Mouse (Mus musculus) small intestine, adult 2 months (tissue): ENCODE measurements around the gene Clstn1. TPM values are rescaled to one million over a fixed set of nuclear protein-coding genes. Genes with fewer than 3 reads are reported as not detected.

Source experiments
- H3K27ac ChIP-seq: fragments of 200-500 bp; 2 replicates; pipeline ENCODE4 v1.5.1; 2012; ENCODE audit warnings: low read depth, low read length, control low read depth, inconsistent platforms; ENCODE audit not compliant: insufficient read depth
- H3K27me3 ChIP-seq: fragments of 200-500 bp; 2 replicates; pipeline ENCODE4 v1.6.1; 2012; ENCODE audit warnings: mild to moderate bottlenecking, moderate library complexity, low read length, inconsistent platforms; ENCODE audit not compliant: control insufficient read depth, insufficient read depth
- H3K36me3 ChIP-seq: fragments of 200-500 bp; 2 replicates; pipeline ENCODE4 v1.6.1; 2012; ENCODE audit warnings: mild to moderate bottlenecking, low read length, control low read depth, inconsistent platforms; ENCODE audit not compliant: control insufficient read depth, insufficient read depth
- H3K4me1 ChIP-seq: fragments of 200-500 bp; 2 replicates; pipeline ENCODE4 v1.6.1; 2012; ENCODE audit warnings: low read length, inconsistent platforms, mixed read lengths; ENCODE audit not compliant: control insufficient read depth, insufficient read depth, insufficient read length
- H3K4me3 ChIP-seq: fragments of 200-500 bp; 2 replicates; pipeline ENCODE4 v1.5.1; 2012; ENCODE audit warnings: low read depth, mild to moderate bottlenecking, control low read depth, inconsistent platforms, low read length, moderate library complexity
- CTCF ChIP-seq: fragments of 200-500 bp; IDR thresholded peaks from 2 replicates; pipeline ENCODE4 v1.5.1; 2012; ENCODE audit warnings: low read depth, mild to moderate bottlenecking, control low read depth, inconsistent platforms, low read length, moderate library complexity, mixed read lengths; ENCODE audit not compliant: insufficient replicate concordance, insufficient read length; ENCODE audit errors: extremely low read depth
- POLR2A ChIP-seq: fragments of 200-500 bp; IDR thresholded peaks from 2 replicates; pipeline ENCODE4 v1.6.1; 2012; ENCODE audit warnings: low read depth, mild to moderate bottlenecking, control low read depth, inconsistent platforms, low read length, moderate library complexity
- WGBS: fragments of 180-500 bp; shearing (Covaris S2); methylation state at CpG from one replicate; pipeline ENCODE4 v1.1.7; 2018; 5-methylcytosine and 5-hydroxymethylcytosine counted together
- polyA plus RNA-seq: library from polyadenylated mRNA; depleted of rRNA; stranded (reverse); fragments of >200 nt; gene quantifications from 2 replicates; pipeline ENCODE4 v1.2.3, GENCODE M21; 2012

Gene Clstn1
- polyA plus RNA-seq, 1 experiment: 76.4 TPM

DNA sequence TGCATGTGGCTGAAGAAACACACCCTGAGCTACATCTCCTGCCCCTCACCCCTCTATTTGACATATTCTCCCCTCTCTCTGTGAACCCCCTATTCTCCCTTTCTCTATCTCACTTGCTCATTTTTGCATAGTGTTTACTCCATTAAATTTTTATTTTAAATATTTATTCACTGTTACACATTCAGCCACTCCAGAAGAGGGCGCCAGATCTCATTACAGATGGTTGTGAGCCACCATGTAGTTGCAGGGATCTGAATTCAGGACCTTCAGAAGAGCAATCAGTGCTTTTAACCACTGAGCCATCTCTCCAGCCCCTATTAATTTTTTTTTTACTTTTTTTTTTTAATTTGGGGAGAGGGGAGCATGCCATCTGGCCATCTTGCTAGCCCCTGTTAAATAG is 3.9 kb downstream of the Clstn1 start:
- no peaks in the 10 kb centered on the region; the same call in 1 of the 2 replicates for H3K36me3 ChIP-seq
- no peak for TF ChIP-seq CTCF
- TF ChIP-seq POLR2A: no peak
- H3K4me3 ChIP-seq: no peak overlapping the region
- no peak overlapping the region for H3K27ac ChIP-seq
- H3K27me3 ChIP-seq: no peaks in the 10 kb centered on the region
- 87% methylated on average over 1 of the region's 1 CpGs for WGBS
- peaks cover 8% of the 10 kb centered on the region for H3K4me1 ChIP-seq

DNA sequence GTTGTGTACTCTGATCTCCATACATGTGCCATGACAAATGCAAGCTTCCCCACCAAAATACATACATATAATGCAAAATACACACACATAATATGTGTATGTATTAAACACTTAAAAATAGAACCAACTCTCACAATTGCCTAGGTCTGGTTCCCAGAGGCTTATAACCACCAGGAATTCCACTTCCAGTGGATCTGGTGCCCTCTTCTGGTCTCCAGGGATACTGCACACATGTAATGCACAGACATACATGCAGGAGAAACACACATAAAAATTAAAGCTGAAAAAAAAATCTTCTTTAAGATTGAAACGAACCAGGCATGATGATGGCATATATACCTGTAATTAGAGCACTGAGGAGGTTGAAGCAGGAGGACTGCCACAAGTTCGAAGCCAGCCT is 5.2 kb downstream of the Clstn1 start:
- H3K27ac ChIP-seq: no peak overlapping the region
- no peaks in the 10 kb centered on the region; the same call in 1 of the 2 replicates for H3K36me3 ChIP-seq
- no peaks in the 10 kb centered on the region for H3K27me3 ChIP-seq
- TF ChIP-seq CTCF (no peak), POLR2A (no peak)
- WGBS: 86% methylated on average over 2 of the region's 2 CpGs
- no peak overlapping the region for H3K4me3 ChIP-seq
- peaks cover 5% of the 10 kb centered on the region for H3K4me1 ChIP-seq

DNA sequence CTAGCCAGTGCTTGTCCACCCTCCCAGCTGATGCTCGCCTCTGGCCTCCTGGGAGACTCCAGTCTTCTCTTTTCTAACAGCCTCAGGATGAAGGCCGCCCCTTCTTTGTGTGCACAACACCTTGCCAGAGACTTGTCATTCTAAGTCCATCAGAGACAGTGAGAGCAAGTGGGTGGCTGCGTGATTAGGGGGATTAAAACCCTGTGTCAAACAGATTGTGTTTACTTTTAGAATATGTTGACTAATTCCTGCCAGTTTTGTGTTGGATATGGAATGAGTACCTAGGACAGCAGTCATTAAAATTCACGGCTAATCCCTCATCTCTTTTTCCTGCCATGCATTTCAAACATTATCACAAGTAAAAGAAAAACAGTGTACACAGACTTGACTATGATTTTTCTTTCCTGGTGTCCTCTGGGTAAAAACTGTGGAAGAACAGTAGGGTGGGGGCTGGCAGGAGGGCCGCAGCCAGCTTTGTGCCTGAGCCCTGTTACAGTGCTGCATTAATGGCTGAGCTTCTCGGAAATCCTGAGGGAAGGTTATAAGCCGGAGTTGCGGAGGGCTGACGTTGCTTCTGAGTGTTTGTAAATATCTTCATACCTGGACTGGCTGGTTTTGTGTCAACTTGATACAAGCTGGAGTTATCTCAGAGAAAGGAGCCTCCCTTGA is 8.8 kb downstream of the Clstn1 start:
- H3K4me3 ChIP-seq: no peak overlapping the region
- 85% methylated on average over 9 of the region's 9 CpGs for WGBS
- no peaks in the 10 kb centered on the region; the same call in 1 of the 2 replicates for H3K36me3 ChIP-seq
- TF ChIP-seq POLR2A (no peak), CTCF (no peak)
- peaks cover 2% of the 10 kb centered on the region; the same call in 1 of the 2 replicates for H3K4me1 ChIP-seq
- no peak overlapping the region for H3K27ac ChIP-seq
- H3K27me3 ChIP-seq: no peaks in the 10 kb centered on the region

DNA sequence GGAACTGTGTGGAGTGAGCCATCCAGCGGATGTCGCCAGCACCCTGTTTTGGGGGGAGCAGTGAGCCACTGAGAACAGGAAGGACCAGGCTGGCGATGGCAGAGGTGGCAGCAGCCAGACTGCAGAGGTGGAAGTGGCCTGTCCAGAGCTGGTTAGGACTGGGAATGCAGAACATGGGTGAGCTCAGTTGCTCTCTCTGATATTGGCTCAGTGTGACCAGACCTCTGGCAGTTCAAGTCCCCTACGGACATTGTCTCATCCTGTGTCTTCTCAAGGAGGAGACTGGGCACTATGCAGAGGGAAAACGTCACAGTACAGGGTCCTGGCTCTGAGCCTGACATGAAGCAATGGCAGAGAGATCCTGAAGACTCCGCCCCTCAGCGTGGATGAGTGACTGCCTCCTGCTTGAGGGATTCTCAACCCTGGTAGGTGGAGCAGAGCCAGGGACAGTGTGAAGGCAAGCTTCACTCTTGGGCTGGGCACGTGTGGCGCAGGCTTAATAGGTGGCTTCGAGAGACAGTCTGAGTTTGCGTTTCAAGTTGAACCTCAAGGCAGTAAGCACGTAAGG is 11.5 kb downstream of the Clstn1 start:
- Histone ChIP-seq H3K4me1 (peaks cover 5% of the 10 kb centered on the region), H3K27me3 (no peaks in the 10 kb centered on the region), H3K36me3 (no peaks in the 10 kb centered on the region; the same call in 1 of the 2 replicates), H3K4me3 (no peak overlapping the region), H3K27ac (no peak overlapping the region)
- TF ChIP-seq CTCF (no peak), POLR2A (no peak)
- WGBS: 79% methylated on average over 12 of the region's 12 CpGs

DNA sequence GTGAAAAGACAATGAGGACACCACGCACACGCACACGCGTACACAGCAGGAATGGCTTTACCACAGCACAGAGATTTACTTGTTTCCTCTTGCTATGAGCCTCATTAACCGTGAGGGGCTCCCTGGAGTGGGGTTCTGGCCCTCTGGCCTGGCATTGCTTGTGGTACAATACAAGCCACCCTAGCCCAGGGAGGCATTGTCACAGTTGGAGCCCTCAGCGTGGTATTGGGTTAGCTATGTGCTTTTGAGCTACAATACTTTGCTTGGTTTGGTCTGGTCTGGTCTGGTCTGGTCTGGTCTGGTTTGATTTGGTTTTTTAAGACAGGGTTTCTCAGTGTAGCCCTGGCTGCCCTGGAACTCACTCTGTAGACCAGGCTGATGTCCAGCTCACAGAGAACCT is 13.3 kb downstream of the Clstn1 start:
- Histone ChIP-seq H3K27me3 (no peaks in the 10 kb centered on the region), H3K4me1 (peaks cover 5% of the 10 kb centered on the region), H3K36me3 (no peaks in the 10 kb centered on the region; the same call in 1 of the 2 replicates), H3K4me3 (no peak overlapping the region), H3K27ac (no peak overlapping the region)
- TF ChIP-seq CTCF (no peak), POLR2A (no peak)
- 96% methylated on average over 6 of the region's 6 CpGs for WGBS

DNA sequence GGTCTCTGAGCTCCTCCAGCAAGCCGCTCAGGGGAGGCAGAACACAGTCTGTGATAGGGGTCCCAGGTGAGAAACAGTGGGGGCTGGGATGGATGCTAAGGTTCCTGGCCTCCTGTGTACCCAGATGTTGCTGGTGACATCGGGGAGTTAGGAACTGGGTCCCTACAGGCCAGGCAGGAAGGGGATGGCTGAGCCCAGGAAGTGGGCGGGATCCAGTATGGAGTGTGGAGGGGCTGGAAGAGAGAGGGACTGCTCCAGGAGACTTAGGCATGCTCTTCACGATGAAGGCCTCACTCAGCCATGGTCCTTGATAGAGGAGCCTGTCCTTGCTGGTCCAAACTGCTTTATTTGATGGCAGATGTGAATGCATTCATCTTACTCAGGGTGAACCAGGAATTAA is 13.9 kb downstream of the Clstn1 start:
- Histone ChIP-seq H3K27ac (no peak overlapping the region), H3K4me3 (no peak overlapping the region), H3K27me3 (no peaks in the 10 kb centered on the region), H3K36me3 (no peaks in the 10 kb centered on the region), H3K4me1 (peaks cover 5% of the 10 kb centered on the region)
- WGBS: 94% methylated on average over 4 of the region's 4 CpGs
- TF ChIP-seq CTCF (no peak), POLR2A (no peak)

DNA sequence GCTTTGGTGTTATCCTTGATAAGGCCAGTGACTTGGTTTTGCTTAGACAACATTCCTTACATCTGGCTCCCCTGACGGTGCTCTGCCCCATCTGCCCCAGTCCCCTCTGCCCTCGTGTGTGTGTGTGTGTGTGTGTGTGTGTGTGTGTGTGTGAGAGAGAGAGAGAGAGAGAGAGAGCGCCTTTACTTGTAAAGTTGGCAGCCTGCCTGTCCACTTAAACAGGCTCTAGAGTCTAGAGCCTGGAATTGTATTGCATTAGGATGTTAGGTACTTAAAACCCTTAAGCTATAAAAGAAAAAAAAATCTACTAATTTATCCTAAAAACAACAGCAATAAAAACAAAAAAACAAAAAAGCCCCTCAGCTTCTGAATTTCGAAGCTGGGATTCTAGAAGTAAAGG is 15.2 kb downstream of the Clstn1 start:
- H3K4me1 ChIP-seq: peaks cover 5% of the 10 kb centered on the region
- no peaks in the 10 kb centered on the region for H3K27me3 ChIP-seq
- no peaks in the 10 kb centered on the region for H3K36me3 ChIP-seq
- no peak overlapping the region for H3K27ac ChIP-seq
- TF ChIP-seq CTCF (no peak), POLR2A (no peak)
- no peak overlapping the region for H3K4me3 ChIP-seq
- 37% methylated on average over 4 of the region's 4 CpGs for WGBS
